Mouse (Mus musculus) cerebellum, adult 2 months (tissue): ENCODE data around the gene Usp46. TPM values are rescaled to one million over a fixed set of nuclear protein-coding genes. Genes with fewer than 3 reads are reported as not detected.

Source experiments
- DNase-seq, 2 experiments: peaks; one replicate each; pipeline ENCODE4 v3.0.0; 2021
- H3K27ac ChIP-seq: fragments of 200-500 bp; 2 replicates; pipeline ENCODE4 v1.5.1; 2012; ENCODE audit warnings: low read length, control low read depth, inconsistent platforms; ENCODE audit not compliant: insufficient read depth
- H3K27me3 ChIP-seq: fragments of 200-500 bp; 2 replicates; pipeline ENCODE4 v1.6.1; 2012; ENCODE audit warnings: inconsistent platforms, mild to moderate bottlenecking, low read length, moderate library complexity; ENCODE audit not compliant: control insufficient read depth, insufficient read depth
- H3K4me1 ChIP-seq: fragments of 200-500 bp; 2 replicates; pipeline ENCODE4 v1.6.1; 2011; ENCODE audit warnings: low read length; ENCODE audit not compliant: control insufficient read depth, insufficient read depth
- H3K4me3 ChIP-seq: fragments of 200-500 bp; replicated peaks from 2 replicates; pipeline ENCODE3; 2011; ENCODE audit warnings: mild to moderate bottlenecking, low read depth, low read length, control low read depth; ENCODE audit not compliant: insufficient read depth
- CTCF ChIP-seq: fragments of 200-500 bp; IDR thresholded peaks from 2 replicates; pipeline ENCODE4 v1.5.1; 2011; ENCODE audit warnings: low read depth, mild to moderate bottlenecking, control low read depth, low read length, moderate library complexity, borderline replicate concordance; ENCODE audit not compliant: insufficient read depth
- POLR2A ChIP-seq: fragments of 200-500 bp; IDR thresholded peaks from 2 replicates; pipeline ENCODE4 v1.6.1; 2011; ENCODE audit warnings: low read length, control low read depth, borderline replicate concordance; ENCODE audit not compliant: insufficient read depth
- WGBS: fragments of 180-500 bp; shearing (Covaris S2); methylation state at CpG from one replicate; pipeline ENCODE4 v1.1.7; 2018; 5-methylcytosine and 5-hydroxymethylcytosine counted together
- polyA plus RNA-seq: library from polyadenylated mRNA; depleted of rRNA; stranded (reverse); fragments of >200 nt; gene quantifications from 2 replicates; pipeline ENCODE4 v1.2.3, GENCODE M21; 2012

The Usp46 gene
- polyA plus RNA-seq, 1 experiment = 61.4 TPM

- H3K4me3 ChIP-seq = no peak overlapping the region
- DNase-seq = no peak
- no peak overlapping the region for H3K27ac ChIP-seq
- WGBS = 92% methylated on average over 3 of the region's 3 CpGs
- H3K4me1 ChIP-seq = no peaks in the 10 kb centered on the region
- no peak for TF ChIP-seq POLR2A
- TF ChIP-seq CTCF = no peak
- H3K27me3 ChIP-seq = no peaks in the 10 kb centered on the region
Observed at GRCm38 (mm10) chr5:74007492-74008070, 60.6 kb downstream of the Usp46 start.

GRCm38 (mm10) chr5:74005936-74006335 lies 62.3 kb downstream of the Usp46 start:
- Histone ChIP-seq H3K27ac (no peak overlapping the region), H3K4me1 (no peaks in the 10 kb centered on the region), H3K4me3 (no peak overlapping the region), H3K27me3 (no peaks in the 10 kb centered on the region)
- no peak for TF ChIP-seq CTCF
- TF ChIP-seq POLR2A = no peak
- peak in 1 of 2 experiments; percentile 42 for DNase-seq
- over 99% methylated on average over 2 of the region's 2 CpGs for WGBS

- Histone ChIP-seq H3K27ac (no peak overlapping the region), H3K27me3 (no peaks in the 10 kb centered on the region), H3K4me1 (peaks cover 7% of the 10 kb centered on the region; the same call in 1 of the 2 replicates), H3K4me3 (no peak overlapping the region)
- no peak for TF ChIP-seq CTCF
- TF ChIP-seq POLR2A = no peak
- no peak for DNase-seq
- WGBS = 92% methylated on average over 9 of the region's 9 CpGs
Observed at GRCm38 (mm10) chr5:74001743-74002142, 66.5 kb downstream of the Usp46 start.

GRCm38 (mm10) chr5:73998966-73999365 lies 69.3 kb downstream of the Usp46 start:
- H3K4me3 ChIP-seq = no peak overlapping the region
- H3K4me1 ChIP-seq = peaks cover 7% of the 10 kb centered on the region; the same call in 1 of the 2 replicates
- WGBS = 43% methylated on average over 5 of the region's 5 CpGs
- TF ChIP-seq CTCF = no peak
- TF ChIP-seq POLR2A = no peak
- peak in 1 of 2 experiments; percentile 24 for DNase-seq
- no peak overlapping the region for H3K27ac ChIP-seq
- H3K27me3 ChIP-seq = no peaks in the 10 kb centered on the region

- DNase-seq = no peak
- H3K4me3 ChIP-seq = no peak overlapping the region
- 0 out of 2 replicates have a peak, but pooled peaks cover 3% of the 10 kb centered on the region for H3K4me1 ChIP-seq
Observed at GRCm38 (mm10) chr5:73994850-73995249, 73.4 kb downstream of the Usp46 start.

GRCm38 (mm10) chr5:73993538-73993937 lies 74.7 kb downstream of the Usp46 start:
- H3K4me1 ChIP-seq = no peaks in the 10 kb centered on the region
- TF ChIP-seq POLR2A (no peak), CTCF (peak; percentile 47; the same call in 1 of the 2 replicates)
- no peaks in the 10 kb centered on the region for H3K27me3 ChIP-seq
- WGBS = 82% methylated on average over 4 of the region's 4 CpGs
- H3K27ac ChIP-seq = no peak overlapping the region
- H3K4me3 ChIP-seq = no peak overlapping the region
- DNase-seq = peak; percentile 26 to 28

More at GRCm38 (mm10) chr5:73994850-73995249, 73.4 kb downstream of the Usp46 start:
- H3K27ac ChIP-seq = no peak overlapping the region
- no peaks in the 10 kb centered on the region for H3K27me3 ChIP-seq
- TF ChIP-seq POLR2A = no peak
- TF ChIP-seq CTCF = no peak

GRCm38 (mm10) chr5:73992321-73992720 lies 75.9 kb downstream of the Usp46 start:
- no peak overlapping the region for H3K27ac ChIP-seq
- TF ChIP-seq POLR2A (no peak), CTCF (no peak)
- 91% methylated on average over 13 of the region's 13 CpGs for WGBS
- no peaks in the 10 kb centered on the region for H3K4me1 ChIP-seq
- H3K27me3 ChIP-seq = no peaks in the 10 kb centered on the region
- DNase-seq = no peak
- H3K4me3 ChIP-seq = no peak overlapping the region

- no peak for TF ChIP-seq POLR2A
- no peak for TF ChIP-seq CTCF
- DNase-seq = no peak
- no peaks in the 10 kb centered on the region for H3K4me1 ChIP-seq
- H3K27me3 ChIP-seq = no peaks in the 10 kb centered on the region
- WGBS = 95% methylated on average over 3 of the region's 3 CpGs
- no peak overlapping the region for H3K27ac ChIP-seq
- no peak overlapping the region for H3K4me3 ChIP-seq
Observed at GRCm38 (mm10) chr5:73989532-73989931, 78.7 kb downstream of the Usp46 start.
